Mouse (Mus musculus): Measurements from ENCODE around the gene Camta1.

- TF ChIP-seq GATA1 (IDR thresholded peaks at IDR 0.05; ENCODE audit: low read length) (no peak), TAL1 (IDR thresholded peaks at IDR 0.05; ENCODE audit: low read length) (no peak)
Observed at GRCm38 (mm10) chr4:151108834-151109241, 752.8 kb downstream of the Camta1 start.
